Mouse (Mus musculus) lung, embryonic 16.5 days (tissue): ENCODE measurements around the gene Reg4. TPM values are rescaled to one million over a fixed set of nuclear protein-coding genes. Genes with fewer than 3 reads are reported as not detected.
A peak's percentile ranks its signal among the peaks of the same experiment; 100 is the strongest.

Experiments
- ATAC-seq: fragments of 200-750 bp; cut with Nextera tagmentation; 2 replicates; pipeline ENCODE4 v1.8.0; 2017; ENCODE audit warnings: low read depth, mild to moderate bottlenecking, moderate library complexity
- H3K27ac ChIP-seq: fragments of 300-500 bp; sonication (generic); 2 replicates; pipeline ENCODE4 v1.5.1; 2014; ENCODE audit warnings: mild to moderate bottlenecking, control low read depth, low read length
- H3K27me3 ChIP-seq: fragments of 300-500 bp; sonication (generic); 2 replicates; pipeline ENCODE4 v1.6.1; 2014; ENCODE audit warnings: low read depth, low read length, mixed read lengths; ENCODE audit not compliant: control insufficient read depth, insufficient read depth
- H3K36me3 ChIP-seq: fragments of 300-500 bp; sonication (generic); 2 replicates; pipeline ENCODE4 v1.6.1; 2014; ENCODE audit warnings: low read length; ENCODE audit not compliant: control insufficient read depth, insufficient read depth
- H3K4me1 ChIP-seq: fragments of 300-500 bp; sonication (generic); replicated peaks from 2 replicates; pipeline ENCODE4 v1.6.1; 2014; ENCODE audit warnings: low read length, mixed read lengths; ENCODE audit not compliant: control insufficient read depth, insufficient read depth
- H3K4me2 ChIP-seq: fragments of 300-500 bp; sonication (generic); 2 replicates; pipeline ENCODE4 v1.6.1; 2014; ENCODE audit warnings: low read depth, low read length, control low read depth
- H3K4me3 ChIP-seq: fragments of 300-500 bp; sonication (generic); 2 replicates; pipeline ENCODE4 v1.5.1; 2014; ENCODE audit warnings: mild to moderate bottlenecking, low read length, control low read depth
- H3K9ac ChIP-seq: fragments of 300-500 bp; sonication (generic); 2 replicates; pipeline ENCODE4 v1.6.1; 2014; ENCODE audit warnings: low read length, control low read depth
- H3K9me3 ChIP-seq: fragments of 300-500 bp; sonication (generic); 2 replicates; pipeline ENCODE4 v1.6.1; 2016; ENCODE audit warnings: low read length; ENCODE audit not compliant: control insufficient read depth
- WGBS: fragments of 180-500 bp; shearing (Covaris S2); extraction: QIAGEN DNeasy Blood & Tissue Kit; methylation state at CpG from one replicate; pipeline ENCODE4 v1.1.7; 2014; 5-methylcytosine and 5-hydroxymethylcytosine counted together
- polyA plus RNA-seq: library from polyadenylated mRNA; unstranded; fragments of >200 nt; fragmentation: Nextera tagmentation; extraction: Ambion mirVana; gene quantifications from 2 replicates; pipeline ENCODE4 v1.2.1, GENCODE M21; 2015

Gene Reg4
- polyA plus RNA-seq, 1 experiment from 2014 or later, result not detected

GRCm38 (mm10) chr3:98262133-98262532 lies 40.2 kb downstream of the Reg4 start:
- no peak for ATAC-seq
- Histone ChIP-seq H3K27ac (no peak overlapping the region), H3K36me3 (no peaks in the 10 kb centered on the region), H3K27me3 (no peaks in the 10 kb centered on the region), H3K9ac (no peak overlapping the region), H3K4me2 (no peak overlapping the region), H3K9me3 (no peaks in the 10 kb centered on the region), H3K4me3 (no peak overlapping the region), H3K4me1 (0 out of 2 replicates have a peak, but pooled peaks cover 2% of the 10 kb centered on the region)
- 81% methylated on average over 2 of the region's 2 CpGs for WGBS

DNA sequence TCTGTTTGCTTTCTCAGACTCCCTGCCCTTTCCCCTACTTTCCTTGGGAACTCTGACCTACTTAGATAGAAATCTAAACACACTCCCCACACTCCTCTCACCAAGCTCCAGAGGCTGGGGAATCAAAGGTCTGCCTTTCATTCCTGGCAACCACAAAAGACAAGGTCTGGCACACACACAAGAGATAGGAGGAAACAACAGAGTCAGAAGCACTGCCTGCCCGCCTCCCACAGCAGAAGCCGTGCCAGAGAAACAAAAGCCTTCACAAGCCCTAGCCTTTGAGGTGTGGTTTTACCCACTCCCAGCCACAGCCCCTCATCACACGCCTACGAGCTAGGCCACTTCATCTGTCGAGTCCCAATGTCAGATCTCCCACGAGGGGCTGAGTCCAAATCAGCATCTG lies 45.3 kb downstream of the Reg4 start:
- peak; percentile 88 for ATAC-seq
- Histone ChIP-seq H3K27ac (peak overlapping the region; percentile 75), H3K4me3 (no peak overlapping the region), H3K9me3 (no peaks in the 10 kb centered on the region), H3K4me1 (peaks cover 6% of the 10 kb centered on the region; the same call in 1 of the 2 replicates), H3K9ac (no peak overlapping the region), H3K36me3 (no peaks in the 10 kb centered on the region), H3K27me3 (no peaks in the 10 kb centered on the region), H3K4me2 (no peak overlapping the region)
- 13% methylated on average over 6 of the region's 6 CpGs for WGBS

- peaks cover 8% of the 10 kb centered on the region; the same call in 1 of the 2 replicates for H3K4me1 ChIP-seq
These were observed 51.9 kb downstream of the Reg4 start for GRCm38 (mm10) chr3:98273623-98274398.

DNA sequence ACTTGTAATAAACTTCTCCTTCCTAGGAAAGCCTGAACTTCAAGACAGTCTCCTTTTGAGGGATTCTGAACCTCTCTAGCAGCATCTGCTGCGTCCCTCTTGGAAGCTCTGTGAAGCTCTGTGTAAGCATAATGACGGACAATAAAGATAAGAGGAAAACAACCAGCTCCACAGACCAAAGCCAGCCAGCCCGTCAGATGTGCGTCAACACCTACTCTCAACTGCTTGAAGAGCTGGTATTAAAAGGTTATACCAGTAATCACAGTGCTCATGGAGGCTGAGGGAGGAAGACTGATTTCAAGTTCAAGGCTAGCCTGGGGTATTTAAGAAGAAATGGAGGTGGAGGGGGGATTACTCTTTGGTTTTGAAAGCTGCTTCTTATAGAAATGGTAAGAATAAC lies 57.7 kb downstream of the Reg4 start:
- no peaks in the 10 kb centered on the region for H3K9me3 ChIP-seq
- no peaks in the 10 kb centered on the region for H3K36me3 ChIP-seq
- 27% methylated on average over 4 of the region's 4 CpGs for WGBS
- no peaks in the 10 kb centered on the region for H3K27me3 ChIP-seq
- H3K9ac ChIP-seq, result no peak overlapping the region
- H3K27ac ChIP-seq, result no peak overlapping the region
- ATAC-seq, result no peak
- peaks cover 13% of the 10 kb centered on the region for H3K4me1 ChIP-seq
- H3K4me2 ChIP-seq, result no peak overlapping the region
- H3K4me3 ChIP-seq, result no peak overlapping the region

More at GRCm38 (mm10) chr3:98273623-98274398, 51.9 kb downstream of the Reg4 start:
- Histone ChIP-seq H3K4me2 (no peak overlapping the region), H3K36me3 (no peaks in the 10 kb centered on the region), H3K27me3 (no peaks in the 10 kb centered on the region), H3K27ac (peak overlapping the region; percentile 71), H3K9me3 (no peaks in the 10 kb centered on the region), H3K9ac (no peak overlapping the region), H3K4me3 (no peak overlapping the region)
- 40% methylated on average over 11 of the region's 11 CpGs for WGBS
- peak; percentile 92 for ATAC-seq

- Histone ChIP-seq H3K4me3 (no peak within 1 kb of the TSS), H3K9ac (no peak within 1 kb of the TSS), H3K27me3 (no peaks in the 10 kb centered on the region), H3K36me3 (no peaks in the 10 kb centered on the region), H3K4me2 (peak within 1 kb of the TSS; percentile 38), H3K27ac (no peak within 1 kb of the TSS), H3K4me1 (peaks cover 13% of the 10 kb centered on the region), H3K9me3 (no peaks in the 10 kb centered on the region)
- ATAC-seq, result peak; percentile 64
- WGBS, result 47% methylated on average over 14 of the region's 14 CpGs
These were observed 58.4 kb downstream of the Reg4 start, which contains the start of gene Hmgcs2 for GRCm38 (mm10) chr3:98280204-98280932. Hmgcs2 (plus strand) TSS chr3:98280435.

DNA sequence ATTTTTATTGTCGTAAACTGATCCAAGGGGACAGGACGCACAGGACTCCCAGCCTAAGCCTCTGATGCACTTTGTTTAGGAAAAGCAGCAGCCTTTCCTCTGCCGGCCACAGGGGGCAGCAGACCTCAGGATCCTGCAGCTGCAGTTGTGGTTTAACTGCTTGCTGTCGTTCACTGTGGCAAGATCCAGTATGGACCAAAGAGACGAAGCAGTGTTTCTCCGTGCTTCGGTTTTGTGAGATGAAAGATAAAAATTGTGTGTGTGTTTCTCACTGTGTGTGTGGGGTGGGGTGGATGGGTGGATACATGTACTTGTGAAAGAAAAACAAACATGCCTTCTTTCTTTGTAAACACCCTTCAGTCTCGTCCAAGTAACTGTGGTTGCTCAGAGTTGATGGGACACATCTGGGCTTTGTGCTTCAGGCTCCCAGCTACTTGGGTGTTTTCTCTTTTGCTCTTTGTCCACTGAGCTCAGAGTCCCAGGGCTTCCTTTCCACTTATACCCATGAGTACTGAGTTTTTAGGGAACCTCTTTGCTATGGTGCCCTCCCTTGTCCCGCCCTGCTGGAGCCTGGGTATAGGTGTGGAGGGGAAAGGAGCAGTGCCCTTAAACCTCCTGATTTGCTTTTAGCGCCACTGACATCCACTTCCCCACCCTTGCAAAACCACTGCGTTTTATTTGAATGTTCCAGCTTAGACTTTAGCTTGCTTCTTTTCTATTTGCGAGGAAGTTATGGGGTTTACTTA lies 59.1 kb downstream of the Reg4 start:
- Histone ChIP-seq H3K9me3 (no peaks in the 10 kb centered on the region), H3K4me2 (peak overlapping the region; percentile 38), H3K27ac (no peak overlapping the region), H3K4me3 (no peak overlapping the region), H3K27me3 (no peaks in the 10 kb centered on the region), H3K4me1 (peaks cover 13% of the 10 kb centered on the region), H3K9ac (no peak overlapping the region), H3K36me3 (no peaks in the 10 kb centered on the region)
- peak; percentile 81 for ATAC-seq
- 25% methylated on average over 12 of the region's 12 CpGs for WGBS

DNA sequence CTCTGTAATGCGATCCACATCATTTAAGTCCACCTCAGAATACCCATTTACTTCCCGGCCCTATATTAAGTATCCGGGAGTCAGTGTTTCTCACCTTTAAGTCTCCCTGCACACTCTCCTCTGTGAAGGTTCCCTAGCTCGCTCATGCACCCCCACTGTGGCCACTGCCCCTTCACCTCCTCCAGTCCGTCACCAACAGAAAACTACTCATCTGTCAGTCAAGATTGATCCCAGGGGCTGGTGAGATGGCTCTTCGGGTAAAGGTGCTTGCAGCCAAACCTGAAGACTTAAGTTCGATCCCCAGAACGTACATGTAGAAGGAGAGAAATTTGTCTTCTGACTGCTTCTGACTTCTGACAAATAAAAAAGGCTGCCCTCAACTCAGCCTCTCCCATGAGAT lies 60.5 kb downstream of the Reg4 start:
- WGBS, result 89% methylated on average over 8 of the region's 8 CpGs
- Histone ChIP-seq H3K9me3 (no peaks in the 10 kb centered on the region), H3K27me3 (no peaks in the 10 kb centered on the region), H3K4me3 (no peak overlapping the region), H3K27ac (no peak overlapping the region), H3K36me3 (no peaks in the 10 kb centered on the region), H3K9ac (no peak overlapping the region), H3K4me2 (no peak overlapping the region), H3K4me1 (peaks cover 13% of the 10 kb centered on the region)
- no peak for ATAC-seq

DNA sequence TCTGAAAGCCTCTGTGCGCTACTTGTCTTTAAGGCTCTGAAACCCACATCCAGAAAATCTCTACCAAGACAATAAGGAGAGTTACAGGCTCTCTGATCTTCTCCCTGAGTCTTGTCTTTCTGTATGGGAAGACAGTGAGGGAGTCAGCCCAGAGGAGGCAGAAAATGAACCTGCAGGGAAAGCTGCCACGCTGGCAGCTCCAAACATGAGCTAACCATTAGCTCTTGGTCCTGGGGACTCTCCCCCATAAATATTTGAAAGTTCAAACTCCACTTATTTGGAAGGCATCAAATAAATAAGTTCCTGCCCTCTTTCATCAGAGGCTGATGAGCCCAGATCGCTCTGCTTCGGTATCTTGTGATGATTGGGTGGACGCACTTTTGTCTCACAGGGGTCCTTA lies 61.2 kb downstream of the Reg4 start:
- no peaks in the 10 kb centered on the region for H3K36me3 ChIP-seq
- 89% methylated on average over 5 of the region's 5 CpGs for WGBS
- H3K9me3 ChIP-seq, result no peaks in the 10 kb centered on the region
- H3K27ac ChIP-seq, result no peak overlapping the region
- H3K4me3 ChIP-seq, result no peak overlapping the region
- no peak overlapping the region for H3K4me2 ChIP-seq
- no peaks in the 10 kb centered on the region for H3K27me3 ChIP-seq
- H3K9ac ChIP-seq, result no peak overlapping the region
- ATAC-seq, result no peak
- peaks cover 13% of the 10 kb centered on the region for H3K4me1 ChIP-seq
